Mouse (Mus musculus): ENCODE results near the gene Ipo4. TPM values are rescaled to one million over a fixed set of nuclear protein-coding genes. Genes with fewer than 3 reads are reported as not detected.

The Ipo4 gene
- polyA plus RNA-seq, 1 experiment from 2014 or later = 86.3 TPM

DNA sequence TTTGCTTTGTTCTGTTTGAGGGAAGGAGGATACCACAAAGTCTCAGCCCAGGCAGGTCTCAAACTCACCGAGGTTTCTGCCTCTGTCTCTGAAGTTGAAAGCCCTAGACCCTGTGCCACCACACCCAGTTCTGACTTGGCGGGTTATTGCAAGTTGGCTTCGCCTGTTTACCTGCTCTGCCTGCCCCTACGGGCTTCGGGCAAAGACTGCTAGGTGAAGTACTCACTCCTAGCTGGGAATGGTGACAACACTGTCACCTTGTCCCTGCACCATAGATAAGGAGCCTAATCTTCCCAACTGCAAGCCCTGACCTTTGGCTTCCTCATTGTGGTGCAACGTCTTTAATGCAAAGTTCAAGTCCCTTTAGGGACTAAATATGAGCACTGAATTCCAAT, 50.2 kb downstream of the Ipo4 start:
- H3K27ac ChIP-seq (ENCODE audit: low read length) = peak overlapping the region; percentile 67
- ATAC-seq (ENCODE audit: insufficient read depth, low FRiP score) = peak; percentile 51
- 46% methylated on average over 6 of the region's 6 CpGs for WGBS
- H3K4me2 ChIP-seq (ENCODE audit: low read depth, low read length) = peak overlapping the region; percentile 80
- H3K9ac ChIP-seq (ENCODE audit: low read length) = 0 out of 2 replicates have a peak overlapping the region, but pooled peaks have one; percentile 18
- peaks cover 15% of the 10 kb centered on the region for H3K4me1 ChIP-seq (ENCODE audit: control insufficient read depth, insufficient read depth, low read length)
- peak overlapping the region; percentile 63 for H3K4me3 ChIP-seq (replicated peaks; ENCODE audit: low read length)
- H3K9me3 ChIP-seq (replicated peaks; ENCODE audit: control insufficient read depth, low read length) = no peaks in the 10 kb centered on the region
- H3K27me3 ChIP-seq (ENCODE audit: control insufficient read depth, insufficient read depth, low read length) = no peaks in the 10 kb centered on the region
- H3K36me3 ChIP-seq (ENCODE audit: control insufficient read depth, insufficient read depth, low read length) = peaks cover 7% of the 10 kb centered on the region; the same call in 1 of the 2 replicates

DNA sequence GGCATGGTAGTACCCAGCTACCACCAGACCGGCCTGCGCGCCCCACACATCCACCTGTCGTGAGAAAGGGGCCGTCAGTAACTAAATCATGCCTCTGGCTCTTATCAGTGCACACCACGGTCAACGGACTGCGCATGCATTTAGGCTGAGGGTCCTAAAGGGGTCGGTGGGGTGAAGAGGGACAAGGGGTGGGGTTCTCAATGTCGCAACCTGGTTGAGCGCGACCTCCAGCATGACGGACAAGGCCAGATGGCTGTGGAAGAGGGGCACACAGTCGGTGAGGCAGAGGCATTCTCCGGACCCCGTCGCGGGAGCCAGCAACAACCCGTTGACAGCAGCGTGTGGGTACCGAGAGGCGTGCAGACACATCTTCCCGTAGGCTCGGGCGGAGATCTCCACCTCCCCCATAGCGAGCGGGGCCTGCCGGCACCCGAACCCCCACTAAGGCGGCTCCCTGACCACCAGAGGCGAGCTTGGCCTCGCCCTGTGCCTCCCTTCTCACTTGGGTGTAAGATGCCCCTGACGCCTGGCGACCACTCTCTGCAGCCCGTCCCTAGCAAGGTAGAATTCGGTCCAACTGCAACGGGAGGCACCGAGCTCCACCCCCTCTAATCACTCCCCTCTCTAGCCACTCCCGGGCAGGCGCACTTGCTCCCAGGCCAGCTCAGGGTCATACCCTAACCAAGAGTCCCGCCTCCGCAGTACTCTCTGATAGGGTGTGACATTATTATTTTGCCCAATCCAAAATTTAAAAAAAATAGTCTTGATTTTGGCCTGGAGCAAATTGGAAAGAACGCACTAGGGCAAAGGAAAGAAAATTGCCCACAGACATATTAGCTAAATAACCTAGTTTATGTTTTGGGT, 50.8 kb downstream of the Ipo4 start, which contains the start of gene Emc9:
TSS of gene Emc9 (minus strand) at position 601 of the 864 bp plus-strand sequence.
- Histone ChIP-seq H3K9me3 (replicated peaks; ENCODE audit: control insufficient read depth, low read length) (no peaks in the 10 kb centered on the region), H3K36me3 (ENCODE audit: control insufficient read depth, insufficient read depth, low read length) (peaks cover 11% of the 10 kb centered on the region), H3K4me1 (ENCODE audit: control insufficient read depth, insufficient read depth, low read length) (peaks cover 12% of the 10 kb centered on the region), H3K4me2 (ENCODE audit: low read depth, low read length) (peak within 1 kb of the TSS; percentile 80), H3K4me3 (replicated peaks; ENCODE audit: low read length) (peak within 1 kb of the TSS; percentile 63), H3K27me3 (ENCODE audit: control insufficient read depth, insufficient read depth, low read length) (no peaks in the 10 kb centered on the region), H3K9ac (ENCODE audit: low read length) (peak within 1 kb of the TSS; percentile 75), H3K27ac (ENCODE audit: low read length) (peak within 1 kb of the TSS; percentile 67)
- 3% methylated on average over 43 of the region's 43 CpGs for WGBS
- peak; percentile 89 for ATAC-seq (ENCODE audit: insufficient read depth, low FRiP score)

DNA sequence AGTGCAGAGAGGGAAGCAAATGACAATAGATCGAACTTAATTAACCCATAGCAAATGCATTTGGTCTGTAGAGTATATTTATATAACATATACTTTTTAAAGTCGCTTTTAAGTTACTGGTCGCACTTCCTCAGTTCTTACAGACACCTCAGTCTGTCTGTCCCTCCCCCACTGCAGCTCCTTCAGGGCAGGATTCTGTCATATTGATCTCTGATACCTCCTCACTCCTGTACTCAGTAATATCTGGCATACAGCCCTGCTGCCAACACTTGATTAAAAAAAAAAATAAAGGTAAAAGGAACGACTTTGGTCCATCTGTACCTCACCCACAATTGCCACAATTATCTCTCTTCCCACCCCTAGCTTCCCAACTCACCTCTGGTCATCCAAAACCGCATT, 51.5 kb downstream of the Ipo4 start:
- H3K27ac ChIP-seq (ENCODE audit: low read length) = no peak overlapping the region
- H3K27me3 ChIP-seq (ENCODE audit: control insufficient read depth, insufficient read depth, low read length) = no peaks in the 10 kb centered on the region
- H3K4me2 ChIP-seq (ENCODE audit: low read depth, low read length) = peak overlapping the region; percentile 80
- no peak for ATAC-seq (ENCODE audit: insufficient read depth, low FRiP score)
- peak overlapping the region; percentile 75 for H3K9ac ChIP-seq (ENCODE audit: low read length)
- H3K36me3 ChIP-seq (ENCODE audit: control insufficient read depth, insufficient read depth, low read length) = peaks cover 11% of the 10 kb centered on the region
- H3K4me3 ChIP-seq (replicated peaks; ENCODE audit: low read length) = peak overlapping the region; percentile 63
- H3K4me1 ChIP-seq (ENCODE audit: control insufficient read depth, insufficient read depth, low read length) = peaks cover 8% of the 10 kb centered on the region; the same call in 1 of the 2 replicates
- no peaks in the 10 kb centered on the region for H3K9me3 ChIP-seq (replicated peaks; ENCODE audit: control insufficient read depth, low read length)
- WGBS = 37% methylated on average over 5 of the region's 5 CpGs

DNA sequence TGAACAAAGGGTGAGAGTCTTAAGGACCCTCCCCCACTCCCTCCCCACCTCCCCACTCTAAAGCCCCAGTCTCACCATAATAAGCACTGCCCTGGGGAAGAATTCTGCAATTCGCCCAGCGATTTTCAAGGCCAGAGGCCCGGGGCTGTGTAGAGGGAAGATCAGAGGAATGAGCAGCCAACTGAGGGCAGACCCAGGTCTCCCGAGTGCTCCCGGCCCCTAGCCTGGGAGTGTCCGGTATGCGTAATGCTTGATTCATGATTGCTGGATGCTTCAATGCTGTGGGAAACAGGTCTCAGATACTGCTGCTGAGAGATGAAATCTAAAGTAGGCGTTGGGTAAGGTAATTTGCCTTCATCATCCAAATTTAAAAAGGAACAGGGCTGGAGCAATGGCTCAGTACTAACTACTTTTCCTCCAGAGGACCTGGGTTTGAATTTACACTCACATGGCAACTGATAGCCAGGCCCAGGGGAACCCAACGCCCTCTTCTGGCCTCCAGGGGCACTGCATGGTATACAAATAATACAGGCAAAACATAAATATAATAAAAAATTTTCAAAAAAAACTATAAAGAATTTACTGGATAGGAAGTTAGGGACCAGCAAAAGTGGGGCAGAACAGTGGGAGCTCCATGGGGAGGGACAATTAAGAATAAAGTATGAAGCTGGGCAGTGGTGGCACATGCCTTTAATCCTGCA, 53.6 kb downstream of the Ipo4 start:
- Histone ChIP-seq H3K27ac (ENCODE audit: low read length) (no peak overlapping the region), H3K27me3 (ENCODE audit: control insufficient read depth, insufficient read depth, low read length) (no peaks in the 10 kb centered on the region), H3K9ac (ENCODE audit: low read length) (no peak overlapping the region), H3K4me3 (replicated peaks; ENCODE audit: low read length) (no peak overlapping the region), H3K4me1 (ENCODE audit: control insufficient read depth, insufficient read depth, low read length) (peaks cover 20% of the 10 kb centered on the region), H3K36me3 (ENCODE audit: control insufficient read depth, insufficient read depth, low read length) (peaks cover 7% of the 10 kb centered on the region), H3K9me3 (replicated peaks; ENCODE audit: control insufficient read depth, low read length) (no peaks in the 10 kb centered on the region), H3K4me2 (ENCODE audit: low read depth, low read length) (no peak overlapping the region)
- ATAC-seq (ENCODE audit: insufficient read depth, low FRiP score) = no peak
- WGBS = 68% methylated on average over 9 of the region's 9 CpGs

DNA sequence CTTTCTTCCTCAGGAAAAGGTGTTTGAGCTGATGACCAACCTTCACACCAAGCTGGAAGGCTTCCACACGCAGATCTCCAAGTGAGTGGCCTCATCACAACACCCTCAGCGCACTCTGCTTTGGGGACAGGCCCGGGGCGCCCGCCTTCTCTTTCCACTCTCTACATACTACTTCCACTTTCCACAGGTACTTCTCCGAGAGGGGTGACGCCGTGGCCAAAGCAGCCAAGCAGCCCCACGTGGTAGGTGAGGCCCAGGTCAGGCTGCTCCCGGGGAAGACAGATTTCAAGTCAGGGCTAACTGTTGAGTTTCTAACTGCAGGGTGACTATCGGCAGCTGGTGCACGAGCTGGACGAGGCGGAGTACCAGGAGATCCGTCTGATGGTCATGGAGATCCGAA, 55.0 kb downstream of the Ipo4 start:
- peaks cover 7% of the 10 kb centered on the region for H3K36me3 ChIP-seq (ENCODE audit: control insufficient read depth, insufficient read depth, low read length)
- H3K4me3 ChIP-seq (replicated peaks; ENCODE audit: low read length) = no peak overlapping the region
- H3K9me3 ChIP-seq (replicated peaks; ENCODE audit: control insufficient read depth, low read length) = no peaks in the 10 kb centered on the region
- H3K27ac ChIP-seq (ENCODE audit: low read length) = no peak overlapping the region
- no peak for ATAC-seq (ENCODE audit: insufficient read depth, low FRiP score)
- H3K27me3 ChIP-seq (ENCODE audit: control insufficient read depth, insufficient read depth, low read length) = no peaks in the 10 kb centered on the region
- H3K9ac ChIP-seq (ENCODE audit: low read length) = no peak overlapping the region
- H3K4me2 ChIP-seq (ENCODE audit: low read depth, low read length) = no peak overlapping the region
- peaks cover 19% of the 10 kb centered on the region for H3K4me1 ChIP-seq (ENCODE audit: control insufficient read depth, insufficient read depth, low read length)
- 91% methylated on average over 16 of the region's 16 CpGs for WGBS

DNA sequence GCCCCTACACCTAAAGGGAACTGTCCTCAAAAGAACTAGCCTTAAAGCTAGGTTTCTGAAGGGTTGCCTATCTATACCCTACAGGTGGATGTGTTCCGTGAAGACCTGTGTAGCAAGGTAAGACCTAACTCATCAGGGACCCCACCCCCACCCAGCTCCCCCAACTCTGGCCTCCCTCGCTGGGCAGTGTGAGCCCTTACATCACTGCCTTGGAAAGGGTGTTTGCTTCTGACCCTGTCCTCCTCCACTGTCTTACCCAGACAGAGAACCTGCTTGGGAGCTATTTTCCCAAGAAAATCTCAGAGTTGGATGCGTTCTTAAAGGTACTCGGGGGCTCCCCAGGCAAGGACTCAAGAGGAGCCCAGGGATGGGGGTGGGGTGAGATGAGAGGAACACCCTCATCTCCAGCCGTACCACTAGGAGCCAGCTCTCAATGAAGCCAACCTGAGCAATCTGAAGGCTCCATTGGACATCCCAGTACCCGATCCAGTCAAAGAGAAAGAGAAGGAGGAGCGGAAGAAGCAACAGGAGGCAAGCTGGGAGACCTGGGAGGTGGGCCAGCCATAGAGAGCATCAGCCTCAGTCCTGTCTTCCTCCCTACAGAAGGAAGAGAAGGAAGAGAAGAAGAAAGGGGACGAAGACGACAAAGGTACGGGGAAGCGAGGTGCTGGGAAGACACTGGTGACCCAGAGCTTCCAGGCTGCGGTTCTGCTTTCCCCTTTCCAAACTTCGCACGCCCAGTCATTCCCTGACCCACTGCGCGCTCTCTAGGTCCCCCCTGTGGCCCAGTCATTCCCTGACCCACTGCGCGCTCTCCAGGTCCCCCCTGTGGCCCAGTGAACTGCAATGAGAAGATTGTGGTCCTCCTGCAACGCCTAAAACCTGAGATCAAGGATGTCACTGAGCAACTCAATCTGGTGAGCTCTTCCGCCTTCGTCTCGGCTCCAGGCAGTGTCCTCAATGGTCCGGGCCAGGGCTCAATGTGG, 56.0 kb downstream of the Ipo4 start:
- ATAC-seq (ENCODE audit: insufficient read depth, low FRiP score) = no peak
- Histone ChIP-seq H3K4me2 (ENCODE audit: low read depth, low read length) (no peak overlapping the region), H3K36me3 (ENCODE audit: control insufficient read depth, insufficient read depth, low read length) (peaks cover 7% of the 10 kb centered on the region), H3K27ac (ENCODE audit: low read length) (no peak overlapping the region), H3K4me3 (replicated peaks; ENCODE audit: low read length) (no peak overlapping the region), H3K9ac (ENCODE audit: low read length) (no peak overlapping the region), H3K27me3 (ENCODE audit: control insufficient read depth, insufficient read depth, low read length) (no peaks in the 10 kb centered on the region), H3K9me3 (replicated peaks; ENCODE audit: control insufficient read depth, low read length) (no peaks in the 10 kb centered on the region), H3K4me1 (ENCODE audit: control insufficient read depth, insufficient read depth, low read length) (peaks cover 13% of the 10 kb centered on the region)
- WGBS = 87% methylated on average over 23 of the region's 23 CpGs

DNA sequence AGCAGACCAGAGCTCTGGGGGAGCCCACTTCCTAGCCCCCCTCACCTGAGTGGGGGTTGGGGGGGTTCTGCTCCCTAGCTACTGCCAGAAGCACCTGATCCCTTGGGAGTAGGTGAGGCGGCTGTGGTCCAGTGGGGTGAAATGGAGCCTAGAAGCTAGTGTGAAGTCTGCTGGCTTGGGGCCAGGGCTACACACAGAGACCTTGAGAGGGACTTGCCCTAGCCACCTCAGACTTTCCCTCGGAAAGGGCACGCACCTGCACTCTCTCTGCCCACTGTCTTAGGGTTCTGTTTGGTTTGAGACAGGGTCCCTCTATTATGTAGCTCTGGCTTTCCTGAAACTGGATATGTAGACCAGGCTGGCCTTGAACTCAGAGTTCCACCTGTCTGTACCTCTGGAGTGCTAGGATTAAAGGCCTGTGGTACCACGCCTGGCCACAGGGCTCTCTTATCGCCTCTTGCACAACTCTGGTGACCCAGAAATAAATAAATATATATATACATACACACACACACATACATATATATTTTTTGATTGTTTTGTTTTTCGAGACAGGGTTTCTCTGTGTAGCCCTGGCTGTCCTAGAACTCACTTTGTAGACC, 57.0 kb downstream of the Ipo4 start:
- ATAC-seq (ENCODE audit: insufficient read depth, low FRiP score) = peak; percentile 38
- H3K4me2 ChIP-seq (ENCODE audit: low read depth, low read length) = peak overlapping the region; percentile 93
- H3K4me1 ChIP-seq (ENCODE audit: control insufficient read depth, insufficient read depth, low read length) = peaks cover 13% of the 10 kb centered on the region
- H3K27me3 ChIP-seq (ENCODE audit: control insufficient read depth, insufficient read depth, low read length) = no peaks in the 10 kb centered on the region
- peaks cover 7% of the 10 kb centered on the region for H3K36me3 ChIP-seq (ENCODE audit: control insufficient read depth, insufficient read depth, low read length)
- WGBS = 24% methylated on average over 6 of the region's 6 CpGs
- peak overlapping the region; percentile 93 for H3K27ac ChIP-seq (ENCODE audit: low read length)
- peak overlapping the region; percentile 98 for H3K4me3 ChIP-seq (replicated peaks; ENCODE audit: low read length)
- H3K9me3 ChIP-seq (replicated peaks; ENCODE audit: control insufficient read depth, low read length) = no peaks in the 10 kb centered on the region
- H3K9ac ChIP-seq (ENCODE audit: low read length) = peak overlapping the region; percentile 96

DNA sequence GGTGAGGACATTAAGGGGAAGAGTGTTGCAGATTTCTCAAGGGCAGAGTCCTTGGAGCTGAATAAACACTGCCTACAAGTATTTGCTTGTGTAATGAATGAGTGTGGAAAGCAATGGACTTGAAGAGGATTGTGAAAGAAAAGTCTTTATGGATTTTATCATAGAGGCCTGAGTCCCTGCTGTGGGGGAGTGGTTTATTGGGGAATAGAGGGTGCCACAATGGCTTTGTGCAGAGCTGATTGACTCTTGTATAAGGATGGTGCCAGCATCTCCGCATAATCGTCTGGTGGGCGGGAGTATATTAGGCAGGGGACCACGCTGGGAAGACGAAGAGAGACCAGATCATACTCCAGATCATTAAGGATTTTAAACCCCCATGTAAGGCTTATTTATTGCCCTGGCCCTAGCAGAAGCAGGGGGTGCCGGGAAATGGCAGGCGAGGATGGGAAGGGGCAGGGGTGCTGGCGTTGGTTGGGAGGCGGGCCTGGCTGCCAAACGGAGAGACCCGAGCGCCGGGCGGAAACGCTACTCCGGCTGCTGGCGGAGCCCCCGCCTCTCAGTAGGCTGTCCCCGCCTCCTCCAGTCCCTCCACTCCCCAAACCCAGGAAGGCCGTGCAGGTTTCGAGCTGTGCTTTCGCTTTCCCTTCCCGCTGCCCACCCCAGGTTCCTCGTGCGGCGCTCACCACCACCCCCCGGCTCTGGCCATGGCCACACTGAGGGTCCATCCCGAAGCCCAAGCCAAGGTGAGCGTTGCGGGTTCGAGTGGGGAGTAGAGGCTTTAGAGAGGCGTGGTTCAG, 57.7 kb downstream of the Ipo4 start, which contains the start of gene Psme1:
TSS of gene Psme1 (plus strand) at position 253 of the 797 bp plus-strand sequence.
- peaks cover 13% of the 10 kb centered on the region for H3K4me1 ChIP-seq (ENCODE audit: control insufficient read depth, insufficient read depth, low read length)
- H3K9me3 ChIP-seq (replicated peaks; ENCODE audit: control insufficient read depth, low read length) = no peaks in the 10 kb centered on the region
- peak within 1 kb of the TSS; percentile 98 for H3K4me3 ChIP-seq (replicated peaks; ENCODE audit: low read length)
- peaks cover 7% of the 10 kb centered on the region for H3K36me3 ChIP-seq (ENCODE audit: control insufficient read depth, insufficient read depth, low read length)
- ATAC-seq (ENCODE audit: insufficient read depth, low FRiP score) = peak; percentile 91
- H3K9ac ChIP-seq (ENCODE audit: low read length) = peak within 1 kb of the TSS; percentile 96
- peak within 1 kb of the TSS; percentile 93 for H3K4me2 ChIP-seq (ENCODE audit: low read depth, low read length)
- peak within 1 kb of the TSS; percentile 93 for H3K27ac ChIP-seq (ENCODE audit: low read length)
- no peaks in the 10 kb centered on the region for H3K27me3 ChIP-seq (ENCODE audit: control insufficient read depth, insufficient read depth, low read length)
- WGBS = under 1% methylated on average over 32 of the region's 32 CpGs

Measured in stomach, embryonic 16.5 days (tissue).